Mouse (Mus musculus) MEL (cell line): ENCODE data around the gene Eef2kmt.

Source experiments
- CTCF ChIP-seq, 3 experiments: IDR thresholded peaks in 2 of 3; conservative IDR thresholded peaks in 1 of 3; 2 replicates each; pipeline ENCODE4 v1.5.1; 2011 to 2012; ENCODE audit warnings: low read length in 3 of 3, low read depth in 2 of 3, mild to moderate bottlenecking in 2 of 3, improper control_type of control experiment in 1 of 3, inconsistent platforms in 1 of 3, mixed read lengths in 1 of 3, moderate library complexity in 1 of 3; ENCODE audit not compliant: control insufficient read depth in 1 of 3, insufficient read depth in 1 of 3, poor library complexity in 1 of 3, severe bottlenecking in 1 of 3
- EP300 ChIP-seq, 2 experiments: IDR thresholded peaks; 2 replicates each; pipeline ENCODE4 v1.6.1; 2011; ENCODE audit warnings: improper control_type of control experiment in 2 of 2, low read length in 2 of 2, low read depth in 1 of 2, mild to moderate bottlenecking in 1 of 2
- GABPA ChIP-seq: IDR thresholded peaks from 2 replicates; pipeline ENCODE4 v1.6.1; 2012; ENCODE audit warnings: low read depth, mild to moderate bottlenecking, inconsistent platforms, low read length, improper control_type of control experiment, moderate library complexity
- POLR2A ChIP-seq, 2 experiments: IDR thresholded peaks; 2 replicates each; pipeline ENCODE4 v1.6.1; 2011 to 2012; ENCODE audit warnings: low read length in 2 of 2, mild to moderate bottlenecking in 2 of 2, control low read depth in 1 of 2, improper control_type of control experiment in 1 of 2, low read depth in 1 of 2, moderate library complexity in 1 of 2; ENCODE audit not compliant: control insufficient read depth in 1 of 2, insufficient read depth in 1 of 2, poor library complexity in 1 of 2
- UBTF ChIP-seq: IDR thresholded peaks from 2 replicates; pipeline ENCODE4 v1.6.1; 2012; ENCODE audit warnings: low read depth, mild to moderate bottlenecking, inconsistent platforms, low read length, improper control_type of control experiment, moderate library complexity, borderline replicate concordance; ENCODE audit not compliant: insufficient read depth
- ZMIZ1 ChIP-seq: IDR thresholded peaks from 2 replicates; pipeline ENCODE4 v1.6.1; 2012; ENCODE audit warnings: low read depth, mild to moderate bottlenecking, inconsistent platforms, low read length, improper control_type of control experiment, moderate library complexity

DNA sequence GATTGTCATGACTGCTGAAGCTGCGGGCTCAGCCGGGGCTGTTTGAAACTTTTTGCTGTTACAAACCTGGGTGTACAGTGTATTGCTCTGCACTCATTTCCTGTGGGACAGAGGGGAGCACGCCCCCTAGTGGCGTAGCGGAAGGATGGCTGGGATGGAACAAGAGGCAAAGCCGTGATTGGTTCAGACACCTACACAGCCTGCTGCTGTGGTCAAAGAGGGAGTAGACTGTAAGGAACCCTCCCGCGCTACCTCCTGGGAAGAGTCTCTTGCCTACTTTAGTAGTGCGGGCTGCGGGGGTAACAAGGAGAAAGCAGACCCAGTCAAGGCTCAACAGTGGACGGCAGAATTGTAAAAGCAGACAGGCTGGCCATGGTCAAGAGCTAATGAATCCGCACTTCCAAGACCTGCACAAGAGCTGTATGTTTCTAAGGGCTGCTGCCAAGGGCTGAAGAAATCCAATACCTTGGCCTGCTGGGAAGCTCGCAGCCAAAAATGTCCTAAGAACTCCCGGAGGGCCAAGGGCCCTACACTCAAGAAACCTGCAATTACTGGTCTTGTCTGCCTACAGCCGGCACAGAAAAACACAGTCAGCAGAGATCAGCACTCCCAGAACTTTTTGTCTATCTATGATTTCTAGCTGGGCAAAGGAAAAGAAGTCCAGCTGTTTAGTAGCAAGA lies 1.3 kb downstream of the Eef2kmt start:
- TF ChIP-seq EP300 (IDR thresholded peaks at IDR 0.05; ENCODE audit: low read depth in 1 of 2, low read length in 2 of 2) (no peak), CTCF (IDR thresholded peaks at IDR 0.05 in 2 of 3, conservative IDR thresholded peaks at IDR 0.05 in 1 of 3; ENCODE audit: control insufficient read depth in 1 of 3, insufficient read depth in 1 of 3, low read depth in 2 of 3, low read length in 3 of 3, poor library complexity in 1 of 3, severe bottlenecking in 1 of 3) (peak; percentile 90 to 95 (median 94)), UBTF (no peak), POLR2A (IDR thresholded peaks at IDR 0.05; ENCODE audit: control insufficient read depth in 1 of 2, insufficient read depth in 1 of 2, low read depth in 1 of 2, low read length in 2 of 2, poor library complexity in 1 of 2) (peak in 1 of 2 experiments; percentile 71; a peak in 2 of 4 replicates), ZMIZ1 (no peak), GABPA (no peak)
